Mouse (Mus musculus) Patski (cell line): ENCODE measurements around the gene D630045J12Rik. TPM values are rescaled to one million over a fixed set of nuclear protein-coding genes. Genes with fewer than 3 reads are reported as not detected.

Experiments
- ATAC-seq: fragments of 100-300 bp; one replicate; pipeline ENCODE4 v1.8.0; 2021
- CTCF ChIA-PET: fragments of 350-600 bp; sonication (Branson Sonifier 250); formaldehyde crosslinking; loops from one replicate; lab custom pipeline; 2022; ENCODE audit warnings: inconsistent platforms; lab: Charles Lee
- POLR2A ChIA-PET: fragments of 350-600 bp; sonication (Branson Sonifier 250); formaldehyde crosslinking; loops from one replicate; lab custom pipeline; 2022; ENCODE audit warnings: antibody characterized with exemption, inconsistent platforms; lab: Charles Lee
- DNase-seq: peaks from one replicate; pipeline ENCODE4 v3.0.0-alpha.2; 2011; ENCODE audit warnings: low read depth, low spot score
- H3K27me3 ChIP-seq: fragments of 371-371 bp; one replicate; pipeline ENCODE4 v1.5.1; 2021
- CTCF ChIP-seq: fragments of 100-300 bp; IDR thresholded peaks from one replicate; pipeline ENCODE4 v1.5.1; 2021
- in situ Hi-C: fragments of 300-500 bp; cut with MboI; formaldehyde crosslinking; loops from 3 replicates; pipeline ENCODE4 v1.11.1; 2018; ENCODE audit warnings: low pct_unique_long_range_greater_than_20kb, mixed read lengths
- polyA plus RNA-seq: library from polyadenylated mRNA; unstranded; gene quantifications from one replicate; pipeline ENCODE4 v1.2.3, GENCODE M21; 2021

Gene D630045J12Rik
- polyA plus RNA-seq, 1 experiment from 2014 or later = 6.5 TPM

DNA sequence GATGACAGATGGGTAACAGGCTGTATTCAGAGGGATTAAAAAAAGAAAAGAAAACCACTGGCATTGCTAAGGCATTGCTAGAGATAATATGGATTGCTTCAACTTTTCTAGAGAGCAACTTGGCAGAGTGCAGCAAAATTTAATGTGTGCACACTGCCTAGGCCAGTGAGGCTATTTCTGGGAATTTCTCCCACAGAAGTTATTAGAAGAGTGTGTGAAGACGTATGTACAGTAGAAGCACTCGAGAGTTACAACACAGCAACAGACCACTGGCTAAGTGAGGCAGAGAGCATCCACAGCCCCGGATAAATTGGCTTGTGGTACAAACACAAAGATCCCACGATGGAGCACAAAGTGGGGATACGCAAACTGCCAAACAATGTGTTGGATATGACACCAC is 11.0 kb downstream of the D630045J12Rik start:
- in situ Hi-C loops = no loop called here

DNA sequence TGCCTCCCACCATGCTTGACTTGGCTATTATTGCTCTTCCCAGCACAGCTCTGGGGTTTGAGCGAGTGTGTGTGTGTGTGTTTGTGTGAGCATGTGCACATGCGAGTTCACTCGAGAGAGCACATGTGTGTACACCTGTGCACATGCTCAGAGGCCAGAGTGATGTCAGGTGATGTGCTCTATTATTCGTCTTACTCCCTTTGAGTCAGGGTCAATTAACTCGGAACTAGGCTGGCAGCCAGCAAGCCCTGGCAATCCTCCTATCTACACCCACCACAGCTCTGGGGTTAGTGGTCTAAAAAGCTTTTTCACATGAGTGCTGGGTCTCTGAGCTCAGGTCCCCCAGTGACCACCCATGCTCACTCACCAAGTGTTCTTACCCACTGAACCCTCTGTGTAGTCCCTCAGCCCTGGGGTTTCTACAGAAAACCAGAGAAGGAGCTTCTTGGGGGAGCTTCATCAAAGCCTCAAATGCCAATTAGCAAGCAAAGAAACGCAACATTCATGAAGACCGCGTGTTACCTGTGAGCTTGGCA is 11.4 kb downstream of the D630045J12Rik start:
- DNase-seq (no peak), ATAC-seq (peak; percentile 45)
- ChIA-PET CTCF (no interaction called here), POLR2A (interaction anchor here (0.9 to 1.0 kb wide), 2 partner anchors 10 to 57 kb away, joined by 3 read pairs; partner anchors contain the start of gene Zc3hav1l)
- TF ChIP-seq CTCF = no peak
- in situ Hi-C loops = no loop called here
- H3K27me3 ChIP-seq = no peaks in the 10 kb centered on the region

More for the DNA sequence above, 11.0 kb downstream of the D630045J12Rik start:
- TF ChIP-seq CTCF = no peak
- ChIA-PET POLR2A (interaction anchor here (0.9 to 1.0 kb wide), 2 partner anchors 9 to 56 kb away, joined by 3 read pairs; partner anchors contain the start of gene Zc3hav1l), CTCF (no interaction called here)
- ATAC-seq (peak; percentile 23), DNase-seq (no peak)
- H3K27me3 ChIP-seq = no peaks in the 10 kb centered on the region

DNA sequence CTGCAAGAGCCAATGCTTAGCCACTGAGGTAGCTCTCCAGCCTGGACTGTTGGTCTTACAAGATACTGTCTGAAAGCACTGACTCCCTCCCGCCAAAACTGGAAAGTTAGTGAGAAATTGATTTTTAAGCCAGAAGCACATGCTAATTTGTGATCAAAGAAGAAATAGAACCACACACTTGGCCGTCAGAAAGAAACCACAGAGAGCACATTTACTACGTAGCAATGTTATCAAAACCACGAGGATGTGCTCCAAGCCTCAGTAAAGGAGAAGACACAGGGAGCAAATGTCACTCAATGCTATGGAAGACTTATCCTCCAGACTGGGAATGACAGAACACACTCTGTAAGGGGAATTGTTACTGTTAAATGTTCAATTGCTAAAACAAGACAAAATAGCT is 12.3 kb downstream of the D630045J12Rik start:
- POLR2A ChIA-PET = no interaction called here
- no peak for TF ChIP-seq CTCF
- CTCF ChIA-PET = no interaction called here
- in situ Hi-C loops = no loop called here
- DNase-seq (no peak), ATAC-seq (no peak)
- no peaks in the 10 kb centered on the region for H3K27me3 ChIP-seq

DNA sequence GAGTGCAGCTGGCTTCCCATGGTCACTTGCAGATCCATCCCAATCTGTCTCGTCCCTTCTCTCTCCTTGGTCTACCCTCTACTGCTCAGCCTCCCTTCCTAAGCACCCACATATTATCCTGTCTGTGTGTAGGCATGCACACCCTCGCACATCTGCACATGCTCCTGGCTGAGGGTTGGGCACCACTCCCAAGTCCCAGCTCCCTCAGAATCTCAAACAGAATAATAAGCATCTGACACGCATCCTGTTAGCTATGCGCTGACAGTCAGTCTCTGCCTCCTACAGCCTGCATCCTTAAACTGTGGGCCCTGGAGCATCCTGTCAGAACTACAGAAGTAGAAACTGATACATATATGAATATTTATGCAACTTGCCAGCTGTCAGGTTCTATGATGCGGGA is 13.2 kb downstream of the D630045J12Rik start:
- no peaks in the 10 kb centered on the region for H3K27me3 ChIP-seq
- in situ Hi-C loops = no loop called here
- DNase-seq = no peak
- ChIA-PET POLR2A (no interaction called here), CTCF (interaction anchor here (1.2 kb wide), 1 partner anchor 34 kb away, joined by 3 read pairs; no protein-coding TSS in a partner anchor)
- no peak for ATAC-seq
- no peak for TF ChIP-seq CTCF

DNA sequence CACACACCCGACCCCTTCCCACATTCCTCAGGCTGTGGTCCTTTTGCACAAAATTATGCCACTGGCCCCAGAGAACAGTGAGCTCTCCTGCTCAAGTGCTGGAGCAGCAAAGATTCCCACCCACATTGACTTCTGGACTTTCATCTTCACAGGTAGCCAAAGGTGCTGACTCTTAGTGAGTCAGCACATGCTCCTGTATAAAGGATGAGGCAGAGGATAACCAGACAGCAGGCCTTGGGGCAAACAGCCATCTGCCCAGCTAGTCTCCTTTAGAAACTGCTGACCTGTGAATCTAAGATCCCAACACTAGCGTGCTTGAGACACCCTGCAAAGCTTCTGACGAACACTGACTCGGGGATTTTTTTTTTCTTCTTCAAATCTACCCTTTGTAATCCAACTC is 15.4 kb downstream of the D630045J12Rik start:
- TF ChIP-seq CTCF = no peak
- in situ Hi-C loops = no loop called here
- no peaks in the 10 kb centered on the region for H3K27me3 ChIP-seq
- ChIA-PET CTCF (no interaction called here), POLR2A (no interaction called here)
- DNase-seq = no peak
- ATAC-seq = no peak

DNA sequence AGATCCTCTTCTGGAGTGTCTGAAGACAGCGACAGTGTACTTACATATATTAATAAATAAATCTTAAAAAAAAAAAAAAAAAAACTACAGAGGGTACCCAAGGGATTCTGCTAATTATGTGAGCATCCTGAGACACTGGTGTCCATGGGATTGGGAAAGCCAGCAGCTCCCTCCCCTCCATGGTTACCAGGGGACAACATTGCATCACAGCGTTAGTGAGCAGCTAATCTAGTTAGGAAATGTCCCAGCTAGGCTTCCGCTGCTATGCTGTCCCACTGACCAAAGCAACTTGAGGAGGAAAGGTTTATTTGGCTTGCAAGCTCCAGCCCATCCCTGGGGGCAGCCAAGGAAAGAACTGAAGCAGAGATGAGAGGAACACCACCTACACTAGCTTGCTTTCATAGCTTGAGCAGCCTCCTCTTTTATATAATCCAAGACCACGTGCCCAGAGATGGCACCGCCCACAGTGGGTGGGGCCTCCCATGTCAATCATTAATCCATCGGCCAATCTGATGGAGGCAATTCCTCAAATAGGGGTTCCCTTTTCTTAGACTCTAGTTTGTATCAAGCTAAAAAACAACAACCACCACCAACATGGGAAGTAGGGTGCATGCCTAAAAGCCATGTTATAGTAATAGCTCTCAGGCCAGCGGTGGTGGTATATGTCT is 17.7 kb downstream of the D630045J12Rik start:
- ATAC-seq = no peak
- H3K27me3 ChIP-seq = no peaks in the 10 kb centered on the region
- in situ Hi-C loops = no loop called here
- ChIA-PET CTCF (interaction anchor here (0.8 to 1.7 kb wide), 2 partner anchors 11 to 76 kb away, joined by 3 to 5 read pairs; no protein-coding TSS in a partner anchor), POLR2A (interaction anchor here (1.3 kb wide), 1 partner anchor 33 kb away, joined by 4 read pairs; no protein-coding TSS in a partner anchor)
- TF ChIP-seq CTCF = no peak
- DNase-seq = no peak

DNA sequence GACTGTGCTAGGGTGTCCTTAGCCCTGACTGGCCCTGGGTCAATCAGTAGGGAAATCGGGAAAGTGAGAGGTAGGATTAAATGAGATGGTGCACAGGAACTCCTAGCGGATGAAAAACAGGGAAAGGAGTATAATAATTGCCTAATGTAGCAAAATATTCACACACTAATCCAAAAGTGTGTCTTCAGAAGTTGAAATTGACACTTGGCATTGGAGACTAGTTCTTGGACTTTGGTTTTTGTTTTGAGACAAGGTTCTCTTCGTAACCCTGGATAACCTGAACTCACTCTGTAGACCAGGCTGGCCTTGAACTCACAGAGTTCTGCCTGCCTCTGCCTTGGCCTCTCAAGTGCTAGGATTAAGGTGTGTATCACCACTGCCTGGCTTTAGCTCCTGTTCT is 20.0 kb downstream of the D630045J12Rik start:
- TF ChIP-seq CTCF = no peak
- no peak for ATAC-seq
- ChIA-PET CTCF (no interaction called here), POLR2A (no interaction called here)
- no peaks in the 10 kb centered on the region for H3K27me3 ChIP-seq
- in situ Hi-C loops = no loop called here
- DNase-seq = no peak

DNA sequence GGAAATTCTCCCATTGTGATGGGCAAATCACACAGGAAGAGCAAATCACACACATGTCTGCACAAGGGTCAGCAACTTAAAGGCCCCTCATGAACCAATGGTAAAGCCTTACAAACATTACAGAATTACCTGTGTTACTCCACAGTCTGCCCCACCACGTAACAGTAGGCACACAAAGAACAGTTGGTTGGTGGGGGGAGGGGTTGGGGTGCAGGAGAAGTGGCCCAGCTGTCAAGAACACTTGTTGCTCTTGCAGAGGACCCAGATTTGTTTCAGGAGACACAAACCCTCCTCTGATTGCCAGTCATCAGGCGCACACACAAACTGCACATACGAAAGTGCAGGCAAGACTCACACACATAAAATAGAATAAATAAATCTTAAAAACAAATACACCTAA is 20.9 kb downstream of the D630045J12Rik start:
- no peak for TF ChIP-seq CTCF
- ChIA-PET POLR2A (no interaction called here), CTCF (no interaction called here)
- in situ Hi-C loops = no loop called here
- DNase-seq (no peak), ATAC-seq (no peak)
- H3K27me3 ChIP-seq = no peaks in the 10 kb centered on the region

DNA sequence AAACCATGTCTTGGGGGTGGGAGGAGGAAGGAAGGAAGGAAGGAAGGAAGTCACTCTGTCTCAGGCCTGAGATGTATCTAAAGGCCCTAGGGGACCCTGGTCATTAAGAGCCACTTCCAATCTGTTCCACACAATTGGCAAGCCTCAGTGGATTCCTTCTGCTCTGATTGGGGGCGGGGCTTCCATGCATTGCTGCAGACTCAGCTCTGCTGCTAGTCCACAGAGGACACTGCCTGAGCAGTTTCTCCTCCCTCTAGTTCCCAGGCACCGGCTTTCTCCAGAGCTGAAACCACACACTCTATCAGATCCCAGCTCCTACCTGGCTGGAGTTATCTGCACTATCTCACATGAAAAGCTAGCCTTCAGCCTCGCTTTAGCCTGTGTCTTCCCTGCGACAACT is 21.8 kb downstream of the D630045J12Rik start:
- POLR2A ChIA-PET = no interaction called here
- TF ChIP-seq CTCF = no peak
- in situ Hi-C loops = no loop called here
- DNase-seq (no peak), ATAC-seq (no peak)
- CTCF ChIA-PET = no interaction called here
- no peaks in the 10 kb centered on the region for H3K27me3 ChIP-seq

DNA sequence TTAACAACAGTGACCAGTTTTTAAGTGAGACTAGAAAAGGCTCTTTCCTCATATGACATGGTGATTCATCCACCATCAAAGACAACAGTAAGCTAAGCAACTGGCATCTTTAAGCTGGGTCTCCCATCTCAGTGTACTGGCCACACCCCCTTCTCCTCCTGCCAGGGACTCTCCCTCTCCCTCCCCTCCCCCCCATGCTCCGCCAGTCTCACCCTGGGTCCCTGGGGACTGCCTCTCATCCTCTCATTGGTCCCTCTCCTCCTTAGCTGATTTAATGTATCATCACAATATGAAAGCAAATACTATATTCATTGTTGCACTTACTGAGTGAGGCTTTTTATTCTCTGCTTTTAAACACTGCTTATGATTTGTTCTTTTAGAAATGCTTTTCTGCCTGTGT is 29.7 kb downstream of the D630045J12Rik start:
- in situ Hi-C loops = no loop called here
- H3K27me3 ChIP-seq = no peaks in the 10 kb centered on the region
- ChIA-PET POLR2A (no interaction called here), CTCF (no interaction called here)
- DNase-seq (no peak), ATAC-seq (no peak)
- no peak for TF ChIP-seq CTCF

DNA sequence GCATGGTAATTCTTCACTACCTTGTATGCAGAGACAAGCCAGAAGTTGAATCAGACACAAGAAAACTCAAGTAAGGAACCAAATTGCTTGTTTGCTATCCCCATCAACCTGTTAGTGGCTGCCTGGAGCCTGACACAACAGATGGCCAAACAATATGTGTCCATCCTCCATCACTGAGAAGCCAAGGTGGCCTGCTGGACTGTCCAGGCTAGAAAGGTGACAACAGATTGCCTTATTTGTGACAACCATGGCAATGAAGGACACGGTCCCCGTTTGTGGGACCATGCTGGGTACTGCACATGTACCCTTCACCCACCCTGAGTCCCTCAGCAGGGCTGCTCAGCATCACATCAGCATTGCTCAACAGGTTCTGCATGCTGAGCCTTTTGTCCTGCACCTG is 34.5 kb downstream of the D630045J12Rik start:
- ChIA-PET CTCF (no interaction called here), POLR2A (no interaction called here)
- no peaks in the 10 kb centered on the region for H3K27me3 ChIP-seq
- ATAC-seq (no peak), DNase-seq (no peak)
- in situ Hi-C loops = no loop called here
- TF ChIP-seq CTCF = no peak
